Mouse (Mus musculus) limb, embryonic 12.5 days (tissue): ENCODE results near the gene Myog. TPM values are rescaled to one million over a fixed set of nuclear protein-coding genes. Genes with fewer than 3 reads are reported as not detected.

Source experiments
- ATAC-seq: fragments of 200-750 bp; cut with Nextera tagmentation; 2 replicates; pipeline ENCODE4 v1.8.0; 2017; ENCODE audit warnings: low read depth, moderate TSS enrichment; ENCODE audit not compliant: insufficient number of reproducible peaks, insufficient read depth, low FRiP score, low TSS enrichment
- H3K27ac ChIP-seq: fragments of 300-500 bp; sonication (generic); 2 replicates; pipeline ENCODE4 v1.5.1; 2016; ENCODE audit warnings: mild to moderate bottlenecking, moderate library complexity
- H3K27me3 ChIP-seq: fragments of 300-500 bp; sonication (generic); 2 replicates; pipeline ENCODE4 v1.6.1; 2016; ENCODE audit warnings: mild to moderate bottlenecking, moderate library complexity
- H3K36me3 ChIP-seq: fragments of 300-500 bp; sonication (generic); 2 replicates; pipeline ENCODE4 v1.6.1; 2016; ENCODE audit warnings: mild to moderate bottlenecking, moderate library complexity
- H3K4me1 ChIP-seq: fragments of 300-500 bp; sonication (generic); replicated peaks from 2 replicates; pipeline ENCODE4 v1.6.1; 2016
- H3K4me2 ChIP-seq: fragments of 300-500 bp; sonication (generic); 2 replicates; pipeline ENCODE4 v1.6.1; 2016; ENCODE audit warnings: mild to moderate bottlenecking, moderate library complexity
- H3K4me3 ChIP-seq: fragments of 300-500 bp; sonication (generic); replicated peaks from 2 replicates; pipeline ENCODE4 v1.5.1; 2016; ENCODE audit warnings: mild to moderate bottlenecking
- H3K9ac ChIP-seq: fragments of 300-500 bp; sonication (generic); replicated peaks from 2 replicates; pipeline ENCODE4 v1.6.1; 2016; ENCODE audit warnings: mild to moderate bottlenecking, moderate library complexity
- H3K9me3 ChIP-seq: fragments of 300-500 bp; sonication (generic); 2 replicates; pipeline ENCODE4 v1.6.1; 2016; ENCODE audit warnings: mild to moderate bottlenecking, moderate library complexity
- WGBS: fragments of 180-500 bp; shearing (Covaris S2); methylation state at CpG from one replicate; pipeline ENCODE4 v1.1.7; 2016; 5-methylcytosine and 5-hydroxymethylcytosine counted together
- polyA plus RNA-seq: library from polyadenylated mRNA; unstranded; fragments of >200 nt; fragmentation: Nextera tagmentation; extraction: Ambion mirVana; gene quantifications from 2 replicates; pipeline ENCODE4 v1.2.1, GENCODE M21; 2016

Myog gene
- polyA plus RNA-seq, 1 experiment from 2014 or later: 108 TPM

DNA sequence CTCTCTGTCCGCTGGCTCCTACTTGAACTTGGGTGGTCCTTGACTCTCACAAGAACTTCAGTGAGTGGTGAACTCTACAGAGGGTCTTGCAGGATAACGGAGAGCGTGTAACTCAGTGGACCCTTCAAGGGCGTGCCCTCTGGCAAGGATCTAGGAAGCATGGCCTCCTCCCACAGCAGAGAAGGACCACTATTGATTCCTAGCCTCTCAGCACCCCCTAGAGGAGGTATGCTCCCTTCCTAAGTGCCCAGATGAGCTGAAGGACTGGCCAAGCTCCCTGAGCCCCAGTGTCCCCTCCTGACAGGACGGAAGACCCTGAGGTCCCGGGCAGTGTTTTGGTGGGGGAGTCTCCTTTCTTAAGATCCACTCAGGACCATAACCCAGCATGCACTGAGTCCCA is 32.8 kb downstream of the Myog start:
- H3K4me3 ChIP-seq: no peak overlapping the region
- 83% methylated on average over 6 of the region's 6 CpGs for WGBS
- H3K4me1 ChIP-seq: peaks cover 17% of the 10 kb centered on the region
- no peak overlapping the region for H3K27ac ChIP-seq
- no peak for ATAC-seq
- H3K9me3 ChIP-seq: no peaks in the 10 kb centered on the region
- H3K9ac ChIP-seq: no peak overlapping the region
- H3K4me2 ChIP-seq: no peak overlapping the region
- H3K36me3 ChIP-seq: peaks cover 9% of the 10 kb centered on the region; the same call in 1 of the 2 replicates
- H3K27me3 ChIP-seq: no peaks in the 10 kb centered on the region

DNA sequence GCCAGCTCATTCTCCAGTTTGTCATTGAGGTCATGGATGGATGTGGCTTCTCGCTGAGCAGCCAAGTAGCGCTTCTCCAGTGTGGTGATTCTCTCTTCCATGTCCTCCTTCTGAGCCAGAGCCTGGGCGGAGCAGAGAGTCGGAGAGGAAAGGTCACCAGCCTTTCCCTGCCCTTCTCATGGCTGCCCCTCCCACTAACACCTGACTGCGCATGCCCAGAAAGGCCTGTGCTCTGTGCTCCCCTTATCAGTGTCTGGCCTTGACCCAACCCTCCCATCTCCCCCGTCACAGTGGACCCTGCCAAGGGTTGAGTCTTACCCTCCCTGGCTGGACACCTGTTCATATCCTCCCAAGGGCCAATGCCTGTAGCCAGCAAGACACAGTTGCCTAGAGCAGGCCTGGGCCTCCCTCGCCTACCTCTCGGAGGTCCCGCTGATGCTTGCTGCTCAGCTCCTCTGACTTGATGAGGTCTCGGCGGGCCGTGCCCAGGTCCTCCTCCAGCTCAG is 37.1 kb downstream of the Myog start:
- Histone ChIP-seq H3K9me3 (no peaks in the 10 kb centered on the region), H3K9ac (no peak overlapping the region), H3K27ac (no peak overlapping the region), H3K36me3 (peaks cover 9% of the 10 kb centered on the region; the same call in 1 of the 2 replicates), H3K4me3 (no peak overlapping the region), H3K27me3 (no peaks in the 10 kb centered on the region), H3K4me2 (no peak overlapping the region), H3K4me1 (no peaks in the 10 kb centered on the region)
- no peak for ATAC-seq
- WGBS: 94% methylated on average over 12 of the region's 12 CpGs

DNA sequence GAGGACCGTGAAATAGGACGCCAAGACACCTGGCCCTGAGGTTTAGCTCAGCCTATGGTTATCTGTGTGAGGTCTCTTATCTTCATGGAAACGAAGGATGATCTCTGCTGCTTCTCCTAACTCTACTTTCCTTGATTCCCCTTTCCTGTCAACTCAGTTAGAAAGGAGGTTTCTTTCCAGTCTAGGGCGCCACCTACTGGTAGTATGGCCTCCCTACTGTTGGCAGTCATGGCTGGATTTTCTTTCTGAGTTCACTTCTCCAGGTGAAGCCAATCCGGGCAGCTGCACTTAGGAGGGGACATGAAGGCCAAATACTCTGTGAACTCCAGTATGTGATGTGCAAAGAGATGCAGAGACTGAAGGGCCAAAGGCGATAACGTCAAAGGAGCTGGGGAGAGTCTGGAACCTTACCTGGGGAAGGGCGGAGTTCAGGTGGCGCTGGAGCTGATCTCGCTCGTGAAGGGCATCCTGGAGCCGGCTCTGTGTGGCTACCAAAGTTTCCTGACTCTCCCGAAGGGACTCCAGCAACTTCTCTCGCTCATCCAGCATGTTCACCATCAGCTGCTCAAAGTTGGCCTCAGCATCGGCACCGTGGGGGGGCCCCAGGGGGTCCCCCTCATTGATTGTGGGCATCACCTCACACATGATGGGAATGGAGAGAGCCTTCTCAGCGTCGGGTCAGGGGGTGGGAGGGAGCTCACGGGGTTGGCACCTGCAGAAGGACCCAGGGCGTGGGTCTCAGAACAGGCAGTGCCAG is 42.3 kb downstream of the Myog start:
- H3K9ac ChIP-seq: no peak overlapping the region
- no peaks in the 10 kb centered on the region for H3K9me3 ChIP-seq
- 57% methylated on average over 20 of the region's 20 CpGs for WGBS
- H3K27me3 ChIP-seq: no peaks in the 10 kb centered on the region
- no peak for ATAC-seq
- peaks cover 17% of the 10 kb centered on the region; the same call in 1 of the 2 replicates for H3K4me1 ChIP-seq
- no peak overlapping the region for H3K4me2 ChIP-seq
- H3K4me3 ChIP-seq: no peak overlapping the region
- H3K36me3 ChIP-seq: no peaks in the 10 kb centered on the region
- H3K27ac ChIP-seq: no peak overlapping the region

- Histone ChIP-seq H3K4me2 (no peak within 1 kb of the TSS), H3K27me3 (no peaks in the 10 kb centered on the region), H3K9me3 (no peaks in the 10 kb centered on the region), H3K4me3 (no peak within 1 kb of the TSS), H3K27ac (no peak within 1 kb of the TSS), H3K4me1 (peaks cover 17% of the 10 kb centered on the region; the same call in 1 of the 2 replicates), H3K9ac (no peak within 1 kb of the TSS), H3K36me3 (no peaks in the 10 kb centered on the region)
- 0 out of 2 replicates have a peak, but pooled peaks have one; percentile 14 for ATAC-seq
- 56% methylated on average over 13 of the region's 13 CpGs for WGBS
Measured at GRCm38 (mm10) chr1:134332770-134333271, 43.0 kb downstream of the Myog start, which contains the start of gene Ppfia4. Gene Ppfia4 (minus strand): TSS chr1:134332928.

DNA sequence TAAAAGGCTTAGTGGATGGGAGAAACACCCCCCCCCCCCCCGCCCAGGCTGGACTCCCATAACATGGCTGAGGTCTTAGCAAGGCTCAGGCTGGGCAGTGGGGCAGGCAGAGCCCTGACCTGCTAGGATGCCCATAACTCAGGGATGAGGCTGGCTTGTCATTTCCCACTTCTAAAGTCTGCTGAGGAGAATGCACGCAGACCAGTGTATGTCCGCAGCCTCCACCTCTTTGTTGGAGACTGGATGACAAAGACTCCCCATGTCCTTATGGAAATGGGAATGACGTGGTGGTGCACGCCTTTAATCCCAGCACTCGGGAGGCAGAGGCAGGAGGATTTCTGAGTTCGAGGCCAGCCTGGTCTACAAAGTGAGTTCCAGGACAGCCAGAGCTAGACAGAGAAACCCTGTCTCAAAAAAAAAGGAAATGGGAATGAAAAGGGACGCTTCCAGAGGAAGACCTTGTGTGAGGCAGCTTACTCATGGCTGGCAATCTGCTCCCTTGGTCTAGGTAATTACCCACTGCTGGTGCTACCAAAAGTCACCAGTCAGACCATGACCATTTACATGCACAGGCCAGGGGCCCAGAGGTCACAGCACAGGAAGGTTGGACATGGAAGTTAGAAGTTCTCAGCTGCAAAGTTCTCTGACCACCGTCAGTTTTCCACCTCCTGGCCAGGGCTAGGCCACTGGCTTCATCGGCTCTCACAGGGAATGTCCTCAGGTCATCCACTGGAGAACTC is 43.8 kb downstream of the Myog start:
- H3K4me3 ChIP-seq: no peak overlapping the region
- no peak overlapping the region for H3K9ac ChIP-seq
- peaks cover 17% of the 10 kb centered on the region; the same call in 1 of the 2 replicates for H3K4me1 ChIP-seq
- no peak overlapping the region for H3K27ac ChIP-seq
- H3K36me3 ChIP-seq: no peaks in the 10 kb centered on the region
- H3K9me3 ChIP-seq: no peaks in the 10 kb centered on the region
- H3K4me2 ChIP-seq: no peak overlapping the region
- WGBS: 85% methylated on average over 10 of the region's 10 CpGs
- no peaks in the 10 kb centered on the region for H3K27me3 ChIP-seq
- no peak for ATAC-seq

- no peak overlapping the region for H3K9ac ChIP-seq
- no peak overlapping the region for H3K4me2 ChIP-seq
- WGBS: 66% methylated on average over 7 of the region's 7 CpGs
- no peak overlapping the region for H3K4me3 ChIP-seq
- no peak overlapping the region for H3K27ac ChIP-seq
- no peak for ATAC-seq
- peaks cover 17% of the 10 kb centered on the region; the same call in 1 of the 2 replicates for H3K4me1 ChIP-seq
- H3K9me3 ChIP-seq: no peaks in the 10 kb centered on the region
- no peaks in the 10 kb centered on the region for H3K27me3 ChIP-seq
- H3K36me3 ChIP-seq: no peaks in the 10 kb centered on the region
Measured at GRCm38 (mm10) chr1:134334111-134334827, 44.5 kb downstream of the Myog start.

DNA sequence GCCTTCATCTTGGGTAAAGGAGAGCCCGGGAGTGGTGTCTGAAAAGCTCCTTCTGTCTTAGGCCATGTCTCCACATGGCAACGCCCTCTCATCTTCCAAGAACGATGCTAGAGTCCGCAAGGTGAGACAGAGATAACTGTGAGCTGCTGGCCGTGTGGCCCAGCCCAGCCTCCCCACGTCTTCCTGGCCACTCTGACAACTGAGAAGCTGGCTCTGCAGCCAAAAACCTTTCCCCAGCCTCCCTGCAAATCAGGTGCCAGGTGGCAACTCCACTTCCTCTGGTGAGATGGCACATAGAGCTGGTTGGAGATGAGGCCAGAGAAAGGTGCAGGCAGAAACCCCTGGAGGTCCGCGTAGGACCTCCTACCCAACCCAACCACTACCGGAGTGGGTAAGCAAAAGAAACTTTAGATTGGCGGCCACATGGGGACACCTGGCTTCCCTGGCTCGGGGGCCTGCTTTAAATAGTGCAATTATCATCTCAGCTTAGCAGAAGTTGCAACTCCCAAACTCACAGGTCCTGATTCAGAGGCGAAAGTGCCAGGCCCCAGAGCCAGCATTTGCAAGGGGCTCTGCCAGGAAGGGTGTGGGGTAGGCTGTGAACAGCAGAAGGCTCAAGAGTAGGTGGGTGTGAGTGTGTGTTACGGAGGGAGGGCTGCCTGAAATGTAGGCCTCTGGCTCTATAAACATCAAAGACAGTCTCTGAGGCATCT is 45.6 kb downstream of the Myog start:
- Histone ChIP-seq H3K4me1 (peaks cover 17% of the 10 kb centered on the region; the same call in 1 of the 2 replicates), H3K4me2 (no peak overlapping the region), H3K9ac (no peak overlapping the region; the same call in 1 of the 2 replicates), H3K4me3 (no peak overlapping the region), H3K36me3 (no peaks in the 10 kb centered on the region), H3K27ac (no peak overlapping the region), H3K27me3 (no peaks in the 10 kb centered on the region), H3K9me3 (no peaks in the 10 kb centered on the region)
- no peak for ATAC-seq
- WGBS: 66% methylated on average over 13 of the region's 13 CpGs

- H3K27me3 ChIP-seq: no peaks in the 10 kb centered on the region
- H3K4me2 ChIP-seq: no peak overlapping the region
- no peaks in the 10 kb centered on the region for H3K36me3 ChIP-seq
- H3K27ac ChIP-seq: no peak overlapping the region
- peaks cover 17% of the 10 kb centered on the region; the same call in 1 of the 2 replicates for H3K4me1 ChIP-seq
- 88% methylated on average over 12 of the region's 12 CpGs for WGBS
- ATAC-seq: no peak
- no peak overlapping the region for H3K4me3 ChIP-seq
- no peaks in the 10 kb centered on the region for H3K9me3 ChIP-seq
- H3K9ac ChIP-seq: no peak overlapping the region
Measured at GRCm38 (mm10) chr1:134335924-134336810, 46.4 kb downstream of the Myog start.

DNA sequence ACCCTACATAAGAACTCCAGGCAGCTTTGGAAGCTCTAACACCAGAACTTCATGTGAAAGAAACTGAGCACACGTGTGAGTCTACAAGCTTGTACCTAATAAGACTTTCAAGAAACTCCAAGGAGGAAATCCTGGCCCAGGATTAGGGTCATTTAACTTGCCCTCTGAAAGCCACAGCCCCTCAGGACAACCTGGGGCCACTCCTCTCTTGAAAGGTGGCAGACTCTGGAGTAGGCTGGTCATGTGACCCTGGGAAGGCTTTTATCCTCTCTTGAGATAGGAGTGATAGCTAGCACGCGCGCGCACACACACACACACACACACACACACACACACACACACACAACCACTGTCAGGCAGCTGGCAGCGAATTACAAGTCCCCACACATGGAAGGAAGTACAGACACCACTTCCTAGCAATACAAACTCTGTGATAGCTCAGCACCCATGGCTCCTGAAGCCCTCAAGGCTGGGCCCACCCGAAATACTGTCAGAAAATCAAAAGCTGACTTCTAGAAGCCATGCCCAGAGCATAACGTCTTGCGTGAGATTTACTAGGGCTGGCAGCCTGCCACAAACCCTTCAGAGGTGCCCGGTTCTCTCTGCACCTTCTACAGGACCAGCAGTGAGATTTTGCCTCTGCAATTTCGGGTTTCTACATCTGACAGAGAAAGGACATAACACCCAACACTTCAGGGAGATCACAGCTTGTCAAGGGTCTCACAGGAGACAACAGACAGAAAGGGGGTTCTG is 47.3 kb downstream of the Myog start:
- ATAC-seq: no peak
- WGBS: 79% methylated on average over 11 of the region's 11 CpGs
- peaks cover 17% of the 10 kb centered on the region; the same call in 1 of the 2 replicates for H3K4me1 ChIP-seq

More for the DNA sequence above, 47.3 kb downstream of the Myog start:
- no peak overlapping the region for H3K4me2 ChIP-seq
- H3K27me3 ChIP-seq: no peaks in the 10 kb centered on the region
- H3K36me3 ChIP-seq: no peaks in the 10 kb centered on the region
- no peak overlapping the region for H3K9ac ChIP-seq
- H3K4me3 ChIP-seq: no peak overlapping the region
- no peak overlapping the region for H3K27ac ChIP-seq
- H3K9me3 ChIP-seq: no peaks in the 10 kb centered on the region
